Mouse (Mus musculus) brain, embryonic 14.5 days (tissue): ENCODE data around the gene Hoxb3.
A peak's percentile ranks its signal among the peaks of the same experiment; 100 is the strongest.

Experiments used
- CTCF ChIP-seq: fragments of 200-500 bp; IDR thresholded peaks from 2 replicates; pipeline ENCODE4 v1.5.1; 2012; ENCODE audit warnings: inconsistent platforms, mild to moderate bottlenecking, moderate library complexity, borderline replicate concordance; ENCODE audit not compliant: insufficient read depth, insufficient read length; ENCODE audit errors: extremely low read depth
- POLR2A ChIP-seq: fragments of 200-500 bp; IDR thresholded peaks from 2 replicates; pipeline ENCODE4 v1.6.1; 2012; ENCODE audit warnings: mild to moderate bottlenecking, inconsistent platforms, borderline replicate concordance; ENCODE audit not compliant: poor library complexity, insufficient read depth, insufficient read length, severe bottlenecking; ENCODE audit errors: extremely low read depth

DNA sequence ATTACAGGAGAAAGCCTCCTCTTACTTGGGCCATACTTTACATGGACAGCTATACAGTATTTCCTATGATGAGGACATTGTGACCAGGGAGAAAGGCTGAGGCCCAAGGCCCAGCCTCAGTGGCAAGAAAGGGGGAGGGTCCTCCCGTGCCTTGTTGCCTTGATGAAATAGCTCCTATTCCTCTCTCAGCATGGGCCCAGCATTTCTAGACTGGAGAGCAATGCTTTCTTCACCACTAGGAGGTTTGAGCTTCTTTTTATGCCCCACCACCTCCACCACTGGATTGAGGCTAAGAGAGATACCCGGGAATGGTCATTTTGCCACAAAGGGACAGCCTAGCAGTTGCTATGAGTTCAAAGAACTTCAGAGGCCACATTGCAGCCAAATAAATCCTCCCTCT lies 26.1 kb upstream of the Hoxb3 start:
- TF ChIP-seq CTCF (peak; percentile 3; the same call in 1 of the 2 replicates), POLR2A (no peak)
